Mouse (Mus musculus) CD4-positive, CD25-positive, alpha-beta regulatory T cell, adult 4 months (primary cell): ENCODE data around the gene Klf3. TPM values are rescaled to one million over a fixed set of nuclear protein-coding genes. Genes with fewer than 3 reads are reported as not detected.

Experiments used
- ATAC-seq: one replicate; pipeline ENCODE4 v1.8.0; 2017
- polyA plus RNA-seq, 2 experiments: library from polyadenylated mRNA; unstranded; fragments of 100-300 nt; shearing (Covaris generic); gene quantifications; one replicate each; pipeline ENCODE4 v1.2.1; 2017

The Klf3 gene
- polyA plus RNA-seq: 10 to 100 TPM; 81.0 to 99.7 TPM

DNA sequence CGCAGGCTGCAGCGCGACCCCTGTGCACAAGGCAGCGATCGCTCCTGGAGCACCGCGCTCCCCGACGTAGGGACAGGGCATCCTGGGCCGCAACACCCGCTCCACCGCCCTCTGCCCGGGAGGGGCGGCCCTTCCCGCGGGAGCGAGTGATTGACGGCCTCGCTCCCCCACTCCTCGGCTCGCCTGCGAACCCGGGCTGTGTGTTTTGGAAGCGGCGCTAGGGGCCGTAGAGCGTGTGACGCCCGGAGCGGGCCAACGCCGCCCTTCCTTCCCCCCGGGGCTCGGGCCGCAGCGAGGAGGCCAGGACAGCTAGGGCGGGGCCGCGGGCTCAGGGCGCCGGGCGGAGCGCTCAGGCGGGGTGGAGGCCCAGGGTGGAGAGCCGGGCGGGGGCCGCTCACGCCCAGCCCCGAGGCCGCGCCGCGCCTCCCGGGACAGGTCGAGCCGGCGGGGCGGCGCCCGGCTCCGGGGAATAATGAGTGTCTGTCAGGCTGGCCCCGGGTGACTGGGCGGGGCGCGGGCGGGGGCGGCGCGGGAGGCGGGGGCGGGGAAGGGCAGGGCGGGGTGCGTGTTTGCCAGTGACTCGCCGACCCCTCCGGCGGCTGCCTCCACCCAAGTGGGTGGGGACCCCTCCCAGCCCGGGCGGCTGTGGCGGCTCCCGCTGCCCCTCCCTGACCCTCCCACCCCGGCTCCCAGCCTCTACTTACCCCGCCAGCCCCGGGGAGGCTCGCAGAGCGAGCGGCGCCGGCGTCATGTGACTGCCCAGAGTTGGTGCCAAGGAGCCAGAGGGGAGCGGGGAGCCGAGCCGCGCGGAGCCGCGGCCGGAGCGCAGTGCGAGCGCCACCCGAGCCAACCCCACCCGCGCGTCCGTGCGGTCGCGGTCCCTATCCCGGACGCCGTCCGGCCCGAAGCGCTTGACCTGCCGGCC, at the start of gene Klf3:
Gene Klf3 (plus strand): TSS at position 594 of the 925 bp plus-strand sequence.
- ATAC-seq: peak; percentile 66

DNA sequence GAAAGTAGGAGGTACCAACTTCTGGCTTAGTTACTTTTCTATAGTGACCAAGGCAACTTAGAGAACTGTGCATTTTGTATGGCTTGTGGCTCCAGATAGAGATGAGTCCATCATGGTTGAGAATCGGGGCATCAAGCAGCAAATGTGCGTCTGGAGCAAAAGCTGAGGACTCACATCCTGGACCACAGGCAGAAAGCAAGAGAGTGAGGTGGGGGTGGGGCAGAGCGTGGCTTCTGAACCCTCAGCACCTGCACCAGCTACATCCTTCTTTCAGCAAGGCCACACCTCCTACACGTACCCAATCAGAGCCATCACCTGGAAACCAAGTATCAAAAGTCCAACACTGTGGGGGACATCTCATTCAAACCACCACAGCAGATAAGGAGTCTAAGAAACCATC, 40.9 kb upstream of the Klf3 start:
- peak; percentile 50 for ATAC-seq

DNA sequence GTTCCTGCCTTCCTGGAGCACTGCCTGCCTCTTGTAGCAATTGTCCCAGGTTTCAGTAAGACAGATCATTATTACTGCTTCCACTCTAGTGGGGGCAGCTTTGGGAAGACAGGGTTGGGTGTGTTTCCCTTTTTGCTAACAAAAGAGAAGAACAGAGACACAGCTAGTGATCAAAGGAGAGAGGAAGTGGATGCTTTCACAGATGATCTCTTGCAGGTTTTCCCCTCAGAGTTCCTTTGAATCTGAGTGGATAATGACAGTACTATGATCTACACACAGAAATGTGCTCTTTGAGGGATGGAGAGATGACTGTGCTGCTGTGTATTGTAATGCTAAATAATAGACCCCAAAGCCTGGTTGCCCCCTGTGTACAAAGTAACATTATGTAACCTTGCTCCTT, 38.7 kb upstream of the Klf3 start:
- ATAC-seq: peak; percentile 68

DNA sequence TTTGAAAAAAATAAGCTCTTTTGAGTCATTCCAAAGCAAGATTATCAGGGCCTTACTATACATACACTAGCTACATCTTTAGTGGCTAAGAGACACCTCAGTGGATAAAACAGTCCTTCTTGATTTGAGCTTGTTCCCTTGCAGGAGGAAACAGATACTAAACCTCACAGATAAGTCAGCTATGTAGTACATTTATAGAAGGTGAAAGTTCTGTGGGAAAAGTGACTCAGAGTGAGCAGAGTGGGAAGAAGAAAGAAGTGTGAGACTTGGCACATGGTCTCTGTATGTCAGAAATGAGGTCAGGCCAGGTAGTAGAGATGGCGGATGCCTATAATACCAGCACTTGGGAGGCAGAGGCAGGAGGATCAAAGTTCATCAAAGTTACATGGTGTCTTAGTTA, 37.4 kb upstream of the Klf3 start:
- ATAC-seq: peak; percentile 23

DNA sequence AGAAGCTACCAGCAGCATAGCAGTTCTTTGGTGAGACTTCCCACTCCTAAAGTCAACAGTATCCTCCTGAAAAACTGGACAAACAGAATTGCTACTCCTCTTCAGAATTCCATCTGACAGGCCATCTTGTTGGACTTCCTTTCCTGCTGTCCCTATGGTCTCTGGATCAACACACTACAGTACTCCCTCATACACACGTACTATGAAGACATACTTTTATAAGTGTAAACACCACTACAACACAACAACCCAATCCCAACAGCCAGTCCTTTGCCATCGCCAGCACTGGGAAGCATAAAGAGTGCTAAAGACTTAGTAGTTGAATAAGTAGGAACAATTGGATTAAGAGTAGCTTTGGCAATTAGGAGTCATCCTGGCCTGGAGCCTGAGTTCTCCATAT, 36.6 kb upstream of the Klf3 start:
- no peak for ATAC-seq

DNA sequence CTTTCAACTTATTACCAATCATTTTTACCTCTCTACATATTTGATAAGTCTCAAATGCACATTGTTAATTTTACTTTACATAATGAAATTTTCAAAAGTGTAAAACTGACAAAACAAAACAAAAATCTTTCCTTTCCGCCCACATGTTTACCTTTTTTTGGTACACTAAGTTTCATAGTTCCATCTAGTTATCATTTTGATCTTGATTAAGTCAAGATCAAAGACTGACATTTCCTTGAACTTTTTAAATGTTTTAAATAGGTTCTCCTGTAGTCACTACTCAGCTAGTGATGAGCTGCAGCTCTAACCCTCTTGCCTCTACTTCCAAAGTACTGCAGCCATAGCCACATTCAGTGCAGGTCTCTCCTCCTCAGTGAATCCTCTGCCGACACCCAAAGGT, 31.6 kb upstream of the Klf3 start:
- ATAC-seq: peak; percentile 95

DNA sequence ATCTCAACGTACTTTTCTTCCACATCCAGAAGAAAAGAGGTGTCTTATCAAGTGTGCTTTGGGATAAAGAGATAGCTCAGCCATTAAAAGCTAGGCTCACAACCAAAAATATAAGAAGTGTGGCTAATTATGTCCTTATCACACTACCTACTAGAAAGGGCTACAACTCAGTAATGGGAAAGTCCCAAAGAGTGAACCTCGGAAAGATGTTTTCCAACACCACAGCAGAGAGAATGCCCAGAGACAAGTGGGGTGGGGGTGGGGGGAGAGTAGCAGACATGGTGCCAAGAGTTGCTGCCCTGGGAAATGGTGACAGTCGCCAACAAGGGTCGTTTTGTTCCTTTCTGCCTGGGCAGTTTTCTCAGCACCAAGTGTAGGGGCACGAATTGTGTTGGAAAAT, 25.0 kb upstream of the Klf3 start:
- peak; percentile 32 for ATAC-seq

DNA sequence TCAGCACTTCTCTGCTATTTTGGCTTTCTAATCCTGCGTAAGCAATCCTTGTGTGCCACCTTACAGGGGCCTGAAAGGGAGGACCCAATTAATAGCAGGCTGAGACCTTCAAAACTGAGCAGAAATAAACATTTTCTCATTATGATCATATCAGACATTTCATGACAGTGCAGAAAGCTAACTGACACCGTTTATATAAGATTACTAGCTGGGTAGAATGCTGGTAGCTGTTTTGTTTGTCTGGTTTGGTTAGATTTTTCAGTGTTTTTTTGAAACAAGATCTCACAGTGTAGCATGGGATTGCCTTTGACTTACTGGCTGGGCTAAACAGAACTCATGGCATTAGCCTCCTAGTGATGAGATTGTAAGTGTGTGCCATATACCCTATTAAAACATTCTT, 23.9 kb upstream of the Klf3 start:
- no peak for ATAC-seq

DNA sequence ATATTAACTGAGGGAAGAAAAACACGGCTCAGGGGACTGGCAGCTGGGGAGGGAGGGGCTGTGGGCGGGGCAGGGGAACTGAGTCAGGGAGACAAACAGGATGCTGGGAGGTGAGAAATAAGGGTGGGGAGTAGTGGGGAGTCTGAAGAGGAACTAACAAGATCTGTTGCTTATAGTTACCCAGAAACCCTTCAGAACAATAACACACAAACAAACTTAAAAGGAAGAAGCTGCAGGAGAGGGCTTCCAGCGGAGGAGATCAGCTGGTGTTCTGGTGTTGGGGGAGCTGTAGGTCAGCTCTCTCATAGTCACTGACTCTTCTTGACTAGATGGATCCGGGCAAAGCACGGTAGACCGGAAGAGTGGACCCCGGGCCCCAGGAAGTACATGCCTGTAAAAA, 22.4 kb upstream of the Klf3 start:
- ATAC-seq: peak; percentile 90

DNA sequence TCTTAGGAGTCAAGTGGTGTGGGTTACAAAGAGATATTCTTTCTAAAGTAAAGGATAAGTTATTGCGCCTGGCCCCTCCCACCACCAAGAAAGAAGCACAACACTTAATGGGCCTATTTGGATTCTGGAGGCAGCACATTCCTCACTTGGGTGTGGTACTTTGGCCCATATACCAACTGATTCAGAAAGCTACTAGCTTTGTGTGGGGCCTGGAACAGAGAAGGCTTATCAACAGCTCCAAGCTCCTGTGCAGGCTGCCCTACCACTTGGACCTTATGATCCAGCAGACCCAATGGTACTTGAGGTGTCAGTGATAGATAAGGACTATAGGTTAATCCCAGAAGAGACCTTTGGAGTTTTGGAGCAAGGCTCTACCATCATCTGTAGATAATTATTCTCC, 15.0 kb upstream of the Klf3 start:
- no peak for ATAC-seq

DNA sequence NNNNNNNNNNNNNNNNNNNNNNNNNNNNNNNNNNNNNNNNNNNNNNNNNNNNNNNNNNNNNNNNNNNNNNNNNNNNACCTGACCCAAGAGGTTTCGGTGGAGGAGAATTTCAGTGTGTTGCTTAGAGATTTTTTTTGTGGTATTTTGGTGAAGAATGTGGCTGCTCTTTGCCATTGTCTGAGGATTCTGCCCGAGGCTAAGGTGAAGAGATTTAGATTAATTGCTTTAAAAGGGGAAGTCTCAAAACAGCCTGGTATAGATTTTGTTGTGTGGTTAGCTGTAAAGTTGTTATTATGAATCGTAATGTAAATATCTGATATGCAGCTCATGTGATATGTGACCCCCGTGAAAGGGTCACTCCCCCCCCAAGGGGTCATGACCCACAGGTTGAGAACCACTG, 5.0 kb upstream of the Klf3 start:
- no peak for ATAC-seq

DNA sequence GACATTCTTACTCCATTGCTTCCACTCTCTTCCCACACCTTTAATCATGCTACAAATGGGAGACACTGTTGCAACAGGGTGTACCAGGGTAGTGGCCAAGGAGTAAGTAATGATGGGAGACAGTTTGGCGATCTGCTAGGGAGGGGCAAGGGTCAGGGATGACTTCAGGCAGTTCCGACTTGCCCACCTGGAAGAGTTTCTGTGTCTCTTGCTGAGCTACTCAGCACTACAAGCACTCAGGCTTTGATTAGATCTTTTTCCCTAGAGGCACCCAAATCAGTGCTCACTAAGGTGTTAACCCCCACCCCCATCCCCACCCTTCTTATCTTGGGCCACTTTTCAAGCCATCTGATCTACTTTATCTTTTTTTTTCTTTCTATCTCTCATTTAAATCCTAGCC, 1.6 kb upstream of the Klf3 start:
- no peak for ATAC-seq

DNA sequence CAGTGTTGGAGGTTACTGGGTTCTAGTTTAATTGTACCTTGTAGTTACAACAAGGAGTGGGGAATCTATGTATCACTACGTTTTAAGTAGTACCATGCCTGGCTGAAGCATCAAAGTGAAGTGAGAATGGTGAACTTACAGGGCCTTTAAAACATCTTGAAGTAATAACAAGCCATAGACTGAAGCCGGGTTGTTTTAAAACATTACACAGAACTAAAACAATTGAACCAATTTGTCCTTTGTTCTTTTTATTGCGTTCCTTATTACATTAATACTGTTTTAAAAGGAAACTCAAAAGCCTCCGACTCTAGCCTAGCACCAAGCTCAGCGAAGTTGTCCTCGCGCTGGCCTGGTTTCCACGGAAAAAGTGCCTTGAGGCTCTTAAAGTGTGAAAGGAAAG, 1.0 kb upstream of the Klf3 start:
- no peak for ATAC-seq

DNA sequence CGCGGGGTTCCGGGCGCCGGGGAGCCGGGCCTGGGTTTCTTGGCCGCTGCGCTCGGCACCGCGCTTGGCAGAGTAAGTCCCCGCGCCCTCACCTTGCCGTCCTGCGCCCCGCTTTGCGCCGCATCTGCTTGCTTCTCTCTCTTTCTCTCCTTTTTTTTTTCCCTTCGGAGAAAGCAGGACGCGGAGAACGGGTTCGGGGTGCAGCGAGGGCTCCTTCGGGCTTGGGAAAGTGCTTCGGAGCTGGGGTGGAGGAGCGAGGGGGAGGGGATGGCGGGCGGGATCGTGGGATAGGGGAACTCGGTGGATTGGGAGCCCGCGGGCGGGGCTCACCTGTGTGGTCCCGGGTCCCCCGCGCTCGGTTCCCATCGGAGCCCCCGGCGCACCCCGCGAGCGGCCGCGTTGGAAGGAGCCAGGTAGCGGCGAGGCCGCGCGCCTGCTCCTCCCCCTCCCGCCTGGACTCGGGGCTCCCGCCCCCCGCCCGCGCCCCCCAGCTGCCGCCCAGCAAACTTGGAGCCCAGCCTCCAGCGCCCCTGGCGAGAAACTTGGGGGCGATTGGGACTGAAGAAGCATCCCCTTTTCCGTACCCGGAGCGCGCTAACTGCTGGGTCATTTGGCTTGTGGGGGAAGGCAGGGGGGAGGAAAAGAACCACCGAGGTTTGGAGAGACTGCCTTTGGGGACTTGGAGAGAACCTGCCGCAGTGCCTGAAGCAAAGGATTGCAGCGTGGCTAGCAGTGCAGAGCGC, 703 bp downstream of the Klf3 start:
- peak; percentile 7 for ATAC-seq

DNA sequence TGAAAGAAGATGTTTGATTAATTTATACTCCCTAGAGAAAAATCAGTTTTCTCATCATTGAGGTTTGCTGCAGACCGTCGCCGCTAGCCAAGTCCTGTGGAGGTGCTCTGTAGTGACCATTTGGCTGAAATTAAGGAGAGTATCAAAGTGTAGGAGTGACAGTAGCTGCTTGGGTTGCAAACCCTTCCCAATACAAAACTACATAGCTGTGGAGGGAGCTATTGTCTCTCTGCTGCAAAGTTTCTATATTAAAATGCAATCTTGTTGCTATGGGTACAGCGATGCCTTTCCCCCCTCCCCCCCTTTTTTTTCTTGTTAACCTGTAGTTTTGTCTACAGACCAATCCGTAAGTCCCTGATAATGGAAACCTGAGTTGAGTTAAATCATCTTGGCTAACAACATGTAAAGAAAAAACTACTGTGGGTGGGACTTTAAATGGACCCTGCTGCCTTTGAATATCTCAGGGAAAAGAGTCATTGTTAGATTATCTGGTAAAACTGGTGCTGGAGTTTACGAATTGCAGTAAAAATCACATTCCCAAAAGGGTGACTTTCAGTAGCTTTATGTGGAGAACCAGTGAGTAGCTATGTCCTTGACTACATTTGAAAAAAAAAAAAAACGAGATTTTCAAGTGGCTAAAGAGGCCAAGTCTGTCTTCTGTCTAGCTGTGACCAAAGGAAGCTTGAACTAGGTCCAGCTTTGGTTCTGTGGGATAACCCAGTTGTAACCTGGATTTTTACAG, 2.1 kb downstream of the Klf3 start:
- peak; percentile 7 for ATAC-seq

DNA sequence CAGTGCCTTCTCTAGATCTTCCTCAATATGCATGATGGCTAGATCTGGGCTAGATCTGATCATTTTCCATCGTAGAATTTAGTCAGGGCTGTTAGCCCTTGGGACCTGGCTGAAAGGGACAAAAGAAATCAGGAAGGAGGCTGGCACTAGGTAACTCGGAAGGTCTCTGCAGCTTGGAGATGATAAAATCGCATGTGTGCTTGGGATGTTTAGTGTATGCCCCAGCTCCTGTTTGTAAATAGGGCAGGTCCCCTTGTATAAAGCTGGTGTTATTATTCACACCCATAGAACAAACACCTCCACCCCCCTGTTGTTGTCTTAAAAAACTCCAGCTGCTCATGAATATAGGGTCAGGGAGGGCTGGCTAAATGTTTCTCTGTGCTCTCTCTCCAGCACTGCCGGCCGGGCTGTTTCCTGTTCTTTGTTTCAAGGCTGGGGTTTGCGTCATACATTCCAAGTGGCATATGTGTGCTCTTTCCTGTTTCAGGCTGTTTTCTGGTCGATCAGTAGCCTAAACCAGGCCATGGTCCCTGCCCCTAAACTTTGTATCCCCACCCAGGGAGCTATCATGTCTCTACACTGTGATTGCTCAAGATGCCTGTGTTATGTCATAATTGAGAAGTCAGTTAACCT, 2.8 kb downstream of the Klf3 start:
- peak; percentile 53 for ATAC-seq

DNA sequence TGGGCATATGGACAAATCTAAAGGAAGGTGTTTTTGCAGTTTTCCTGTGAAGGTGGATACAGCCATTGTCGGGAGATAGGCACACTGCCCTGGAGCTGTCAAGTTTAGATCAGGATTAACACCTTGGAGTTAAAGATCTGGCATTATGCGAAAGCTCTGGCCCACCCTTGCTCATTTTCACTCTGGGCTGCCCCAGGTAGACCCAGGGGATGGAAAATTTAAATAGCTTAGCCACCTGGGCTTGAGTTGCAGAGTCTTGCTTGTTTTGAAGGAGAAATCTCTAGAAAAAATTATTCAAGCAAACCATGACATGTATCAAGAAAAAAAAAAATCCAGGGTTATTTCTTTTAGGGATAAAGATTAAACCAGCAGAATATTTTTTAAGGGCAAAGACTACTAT, 3.4 kb downstream of the Klf3 start:
- ATAC-seq: no peak

DNA sequence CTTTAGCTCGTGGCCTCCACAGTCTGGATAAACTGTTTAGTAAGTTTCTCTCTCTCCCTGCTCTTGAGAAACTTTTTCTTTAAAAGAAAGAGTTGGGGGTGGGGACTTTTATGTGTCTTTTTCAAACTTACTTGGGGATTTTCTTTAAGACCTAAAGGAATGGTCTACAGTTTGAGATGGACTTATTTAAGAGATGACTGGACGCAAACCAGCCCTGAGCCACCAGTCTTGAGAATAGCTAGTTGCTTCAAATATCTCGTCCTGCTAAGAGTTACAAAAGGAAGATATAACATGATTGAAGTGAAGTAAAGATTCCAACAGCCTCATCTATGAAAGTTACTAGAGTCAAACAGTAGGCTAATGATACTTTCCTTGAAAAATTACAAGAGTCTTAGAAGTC, 4.0 kb downstream of the Klf3 start:
- ATAC-seq: no peak

DNA sequence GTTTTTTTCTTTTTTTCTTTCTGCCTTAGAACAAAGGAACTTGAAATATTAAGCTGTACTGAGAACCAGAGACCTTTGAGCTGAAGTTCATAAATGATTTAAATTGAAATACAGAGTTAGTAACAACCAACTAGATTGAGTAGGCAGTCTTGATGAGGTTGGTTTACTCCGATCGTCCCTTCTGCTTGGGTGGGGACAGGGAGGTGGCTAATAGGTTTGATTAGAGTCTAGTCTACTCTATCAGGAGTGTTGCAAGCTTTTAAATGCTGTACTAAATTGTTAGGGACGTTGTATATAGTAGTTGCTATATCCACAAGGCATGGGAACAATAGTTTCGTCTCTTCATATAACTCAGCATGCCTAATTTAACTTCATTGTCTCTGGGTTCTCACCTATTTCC, 4.4 kb downstream of the Klf3 start:
- ATAC-seq: no peak

DNA sequence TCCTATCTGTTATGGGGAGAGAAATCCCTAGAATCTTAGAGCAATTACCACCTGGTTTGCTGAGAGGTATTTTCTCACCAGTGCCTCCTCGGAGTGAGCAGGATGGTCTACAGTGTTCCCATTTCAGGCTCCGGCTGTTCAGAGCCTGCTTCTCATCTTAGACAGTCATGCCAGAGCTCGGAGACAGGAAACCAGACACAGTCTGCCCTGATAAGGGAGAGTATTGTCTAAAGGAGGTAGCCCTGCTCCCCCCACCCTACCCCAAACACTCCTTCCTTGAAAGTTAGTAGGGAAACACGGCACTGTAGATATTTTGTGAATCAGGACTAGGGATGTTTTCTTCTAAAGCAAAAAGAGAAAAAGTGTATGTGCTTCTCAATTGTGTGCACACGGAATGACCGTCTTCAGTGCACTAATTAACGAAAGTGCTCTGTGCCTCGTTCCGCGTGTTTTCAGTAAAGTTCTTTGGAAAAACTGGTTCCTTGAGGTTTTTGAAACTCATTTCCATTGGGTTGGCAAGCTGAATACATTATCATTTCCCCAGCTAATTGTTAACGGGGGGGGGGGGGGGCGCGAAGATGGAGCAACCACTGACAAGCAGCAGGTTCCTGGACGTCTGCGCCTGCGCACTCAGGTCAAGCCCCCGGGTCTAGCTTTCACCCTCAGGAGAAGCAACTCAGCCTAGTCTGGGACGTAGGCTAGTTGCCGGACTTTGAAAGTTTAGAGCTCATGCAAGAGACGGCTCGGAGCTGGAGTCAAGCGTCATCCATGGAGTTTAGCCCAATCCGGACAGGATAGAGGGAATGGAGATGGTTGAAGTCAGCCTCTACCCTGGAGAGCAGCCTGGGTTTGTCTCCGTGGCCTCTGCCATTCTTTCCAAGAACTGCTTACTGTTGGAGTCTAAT, 5.2 kb downstream of the Klf3 start:
- ATAC-seq: no peak

DNA sequence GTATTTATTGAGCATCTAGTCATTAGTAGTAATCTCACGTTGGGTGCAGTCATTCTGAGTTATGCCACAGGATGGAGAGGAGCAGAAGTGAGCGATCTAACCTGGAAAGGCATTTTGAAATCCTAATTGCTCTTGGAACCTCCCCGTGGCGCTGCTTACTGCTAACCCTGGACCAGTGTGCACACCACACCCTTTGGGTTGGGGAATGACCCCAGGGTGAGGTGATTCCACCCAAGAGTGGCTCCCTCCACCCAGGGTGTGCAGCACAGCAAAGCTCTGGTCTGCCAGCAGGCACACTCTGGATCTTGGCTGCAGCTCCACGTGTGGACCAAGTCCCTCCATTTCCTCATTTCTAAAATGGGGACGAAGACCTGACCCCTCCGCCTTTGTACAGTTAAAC, 6.1 kb downstream of the Klf3 start:
- no peak for ATAC-seq

DNA sequence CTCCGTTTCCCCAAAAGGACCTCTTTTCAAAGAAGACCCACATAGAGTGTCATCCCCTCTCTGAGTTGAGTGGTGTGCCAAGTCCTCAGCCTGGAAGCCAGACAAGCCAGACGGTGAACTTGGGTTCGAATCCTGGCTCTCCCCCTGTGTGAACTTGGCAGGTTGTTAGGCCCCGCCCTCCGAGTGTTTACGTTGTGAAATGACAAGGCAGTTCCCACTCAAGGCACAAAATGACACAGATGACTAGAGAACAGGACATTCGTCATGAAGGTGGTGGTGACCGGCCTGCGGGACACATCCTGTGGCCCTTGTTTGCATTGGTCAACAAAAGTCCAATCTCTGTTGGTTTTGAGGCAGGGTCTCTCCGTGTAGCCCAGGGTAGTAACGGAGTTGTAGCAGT, 6.7 kb downstream of the Klf3 start:
- no peak for ATAC-seq
